Mouse (Mus musculus) heart, postnatal 0 days (tissue): Measurements from ENCODE around the gene Pip5kl1. TPM values are rescaled to one million over a fixed set of nuclear protein-coding genes. Genes with fewer than 3 reads are reported as not detected.

Source experiments
- ATAC-seq: fragments of 200-750 bp; cut with Nextera tagmentation; 2 replicates; pipeline ENCODE4 v1.8.0; 2017; ENCODE audit warnings: low read depth, moderate number of reproducible peaks, moderate library complexity; ENCODE audit not compliant: insufficient read depth
- DNase-seq: peaks from one replicate; pipeline ENCODE4 v3.0.0-alpha.2; 2016; ENCODE audit warnings: low spot score
- H3K27ac ChIP-seq: fragments of 300-500 bp; sonication (generic); 2 replicates; pipeline ENCODE4 v1.5.1; 2014; ENCODE audit warnings: low read depth, mild to moderate bottlenecking
- H3K27me3 ChIP-seq: fragments of 300-500 bp; sonication (generic); 2 replicates; pipeline ENCODE4 v1.6.1; 2014; ENCODE audit warnings: low read length, mixed read lengths; ENCODE audit not compliant: control insufficient read depth, insufficient read depth
- H3K36me3 ChIP-seq: fragments of 300-500 bp; sonication (generic); replicated peaks from 2 replicates; pipeline ENCODE4 v1.6.1; 2014; ENCODE audit warnings: low read length, mixed read lengths; ENCODE audit not compliant: control insufficient read depth, insufficient read depth
- H3K4me1 ChIP-seq: fragments of 300-500 bp; sonication (generic); 2 replicates; pipeline ENCODE4 v1.6.1; 2014; ENCODE audit warnings: antibody characterized with exemption; ENCODE audit not compliant: control insufficient read depth, insufficient read depth
- H3K4me2 ChIP-seq: fragments of 300-500 bp; sonication (generic); 2 replicates; pipeline ENCODE4 v1.6.1; 2014; ENCODE audit warnings: low read depth, mild to moderate bottlenecking, low read length, moderate library complexity
- H3K4me3 ChIP-seq: fragments of 300-500 bp; sonication (generic); 2 replicates; pipeline ENCODE4 v1.5.1; 2014; ENCODE audit warnings: low read depth, low read length
- H3K9ac ChIP-seq: fragments of 300-500 bp; sonication (generic); replicated peaks from 2 replicates; pipeline ENCODE4 v1.6.1; 2014; ENCODE audit warnings: low read depth, low read length, mixed read lengths
- H3K9me3 ChIP-seq: fragments of 300-500 bp; sonication (generic); replicated peaks from 2 replicates; pipeline ENCODE4 v1.6.1; 2016; ENCODE audit warnings: low read length; ENCODE audit not compliant: control insufficient read depth
- CTCF ChIP-seq: IDR thresholded peaks from 2 replicates; pipeline ENCODE4 v1.5.1; 2016; ENCODE audit warnings: antibody characterized with exemption, control low read depth, low read depth
- EP300 ChIP-seq: IDR thresholded peaks from 2 replicates; pipeline ENCODE4 v1.6.1; 2016; ENCODE audit warnings: antibody characterized with exemption, low read depth
- WGBS: fragments of 180-500 bp; shearing (Covaris S2); extraction: QIAGEN DNeasy Blood & Tissue Kit; methylation state at CpG from one replicate; pipeline ENCODE4 v1.1.7; 2014; 5-methylcytosine and 5-hydroxymethylcytosine counted together
- polyA plus RNA-seq: library from polyadenylated mRNA; unstranded; fragments of >200 nt; fragmentation: Nextera tagmentation; extraction: Ambion mirVana; gene quantifications from 2 replicates; pipeline ENCODE4 v1.2.1, GENCODE M21; 2015
- total RNA-seq: library from RNA; depleted of rRNA; stranded (reverse); fragments of >200 nt; gene quantifications from 2 replicates; pipeline ENCODE4 v1.2.3, GENCODE M21; 2014; ENCODE audit warnings: low replicate concordance

The Pip5kl1 gene
- total and polyA plus RNA-seq, 2 experiments from 2014 or later = not detected

- peaks cover 39% of the 10 kb centered on the region for H3K4me1 ChIP-seq
- ATAC-seq = peak; percentile 22
Observed at GRCm38 (mm10) chr2:32537360-32537905, 37.2 kb upstream of the Pip5kl1 start.

GRCm38 (mm10) chr2:32537941-32538340 lies 36.7 kb upstream of the Pip5kl1 start:
- no peak for TF ChIP-seq EP300
- TF ChIP-seq CTCF = no peak
- H3K36me3 ChIP-seq = no peaks in the 10 kb centered on the region
- peak overlapping the region; percentile 91 for H3K27ac ChIP-seq
- H3K9ac ChIP-seq = peak overlapping the region; percentile 90; the same call in 1 of the 2 replicates
- peak overlapping the region; percentile 84 for H3K4me3 ChIP-seq
- no peak for ATAC-seq
- peaks cover 44% of the 10 kb centered on the region for H3K4me1 ChIP-seq
- DNase-seq = no peak
- no peaks in the 10 kb centered on the region for H3K27me3 ChIP-seq
- WGBS = 61% methylated on average over 5 of the region's 5 CpGs
- peak overlapping the region; percentile 93 for H3K4me2 ChIP-seq
- H3K9me3 ChIP-seq = no peaks in the 10 kb centered on the region

More at GRCm38 (mm10) chr2:32537360-32537905, 37.2 kb upstream of the Pip5kl1 start:
- Histone ChIP-seq H3K9me3 (no peaks in the 10 kb centered on the region), H3K9ac (peak overlapping the region; percentile 90), H3K27me3 (no peaks in the 10 kb centered on the region), H3K4me2 (peak overlapping the region; percentile 93), H3K4me3 (peak overlapping the region; percentile 84), H3K27ac (peak overlapping the region; percentile 91), H3K36me3 (no peaks in the 10 kb centered on the region)
- WGBS = 4% methylated on average over 9 of the region's 9 CpGs
- no peak for TF ChIP-seq CTCF
- TF ChIP-seq EP300 = no peak
- DNase-seq = peak; percentile 59

- TF ChIP-seq EP300 (no peak), CTCF (no peak)
- peak overlapping the region; percentile 84 for H3K4me3 ChIP-seq
- H3K36me3 ChIP-seq = no peaks in the 10 kb centered on the region
- no peak overlapping the region for H3K27ac ChIP-seq
- peak overlapping the region; percentile 93; the same call in 1 of the 2 replicates for H3K4me2 ChIP-seq
- DNase-seq (no peak), ATAC-seq (no peak)
- peaks cover 47% of the 10 kb centered on the region for H3K4me1 ChIP-seq
- H3K27me3 ChIP-seq = no peaks in the 10 kb centered on the region
- H3K9me3 ChIP-seq = no peaks in the 10 kb centered on the region
- H3K9ac ChIP-seq = no peak overlapping the region; the same call in 1 of the 2 replicates
- WGBS = 66% methylated on average over 4 of the region's 4 CpGs
Observed at GRCm38 (mm10) chr2:32538461-32538860, 36.1 kb upstream of the Pip5kl1 start.

GRCm38 (mm10) chr2:32539452-32539981 lies 35.1 kb upstream of the Pip5kl1 start:
- 70% methylated on average over 14 of the region's 14 CpGs for WGBS
- Histone ChIP-seq H3K4me3 (no peak overlapping the region), H3K9me3 (no peaks in the 10 kb centered on the region), H3K9ac (no peak overlapping the region), H3K27me3 (no peaks in the 10 kb centered on the region), H3K27ac (no peak overlapping the region), H3K4me1 (peaks cover 41% of the 10 kb centered on the region), H3K36me3 (no peaks in the 10 kb centered on the region), H3K4me2 (no peak overlapping the region)
- TF ChIP-seq EP300 (no peak), CTCF (no peak)
- DNase-seq = no peak
- no peak for ATAC-seq

GRCm38 (mm10) chr2:32541333-32541908 lies 33.2 kb upstream of the Pip5kl1 start:
- Histone ChIP-seq H3K9ac (no peak overlapping the region), H3K27me3 (no peaks in the 10 kb centered on the region), H3K27ac (no peak overlapping the region), H3K4me3 (no peak overlapping the region), H3K36me3 (no peaks in the 10 kb centered on the region), H3K4me1 (peaks cover 40% of the 10 kb centered on the region), H3K4me2 (no peak overlapping the region), H3K9me3 (no peaks in the 10 kb centered on the region)
- no peak for ATAC-seq
- TF ChIP-seq EP300 (no peak), CTCF (no peak)
- no peak for DNase-seq
- WGBS = 92% methylated on average over 2 of the region's 2 CpGs
